Mouse (Mus musculus): ENCODE measurements around the gene Npat. TPM values are rescaled to one million over a fixed set of nuclear protein-coding genes. Genes with fewer than 3 reads are reported as not detected.

Gene Npat
- 9.4 and 11.2 TPM in 2 replicates for polyA plus RNA-seq (2012; rRNA removed)

- peak; percentile 99 to 100 for DNase-seq (ENCODE audit: extremely low spot score in 1 of 2, low spot score in 1 of 2)
Observed at GRCm38 (mm10) chr9:53536558-53537320, at the start of gene Npat, which contains the start of gene Atm. Npat (plus strand) TSS chr9:53537047. Atm (minus strand) TSS chr9:53536740.

- peak in 1 of 2 experiments; percentile 5 for DNase-seq (ENCODE audit: extremely low spot score in 1 of 2, low spot score in 1 of 2)
Observed at GRCm38 (mm10) chr9:53508053-53508452, 28.8 kb upstream of the Npat start.

GRCm38 (mm10) chr9:53514091-53514490 is 22.8 kb upstream of the Npat start:
- DNase-seq (ENCODE audit: extremely low spot score in 1 of 2, low spot score in 1 of 2) = no peak

- DNase-seq (ENCODE audit: extremely low spot score in 1 of 2, low spot score in 1 of 2) = no peak
Observed at GRCm38 (mm10) chr9:53517373-53518009, 19.4 kb upstream of the Npat start.

- DNase-seq (ENCODE audit: extremely low spot score in 1 of 2, low spot score in 1 of 2) = peak in 1 of 2 experiments; percentile 9
Observed at GRCm38 (mm10) chr9:53535416-53536320, 1.2 kb upstream of the Npat start.

- peak; percentile 2 to 8 for DNase-seq (ENCODE audit: extremely low spot score in 1 of 2, low spot score in 1 of 2)
Observed at GRCm38 (mm10) chr9:53537336-53537965, 604 bp downstream of the Npat start.

GRCm38 (mm10) chr9:53570662-53571061 is 33.8 kb downstream of the Npat start:
- DNase-seq (ENCODE audit: extremely low spot score in 1 of 2, low spot score in 1 of 2) = peak in 1 of 2 experiments; percentile 45

- no peak for DNase-seq (ENCODE audit: extremely low spot score in 1 of 2, low spot score in 1 of 2)
Observed at GRCm38 (mm10) chr9:53572516-53573307, 35.9 kb downstream of the Npat start.

- no peak for DNase-seq (ENCODE audit: extremely low spot score in 1 of 2, low spot score in 1 of 2)
Observed at GRCm38 (mm10) chr9:53575721-53576120, 38.9 kb downstream of the Npat start.

GRCm38 (mm10) chr9:53581870-53582269 is 45.0 kb downstream of the Npat start:
- DNase-seq (ENCODE audit: extremely low spot score in 1 of 2, low spot score in 1 of 2) = no peak

- DNase-seq (ENCODE audit: extremely low spot score in 1 of 2, low spot score in 1 of 2) = peak in 1 of 2 experiments; percentile 75
Observed at GRCm38 (mm10) chr9:53594764-53595163, 57.9 kb downstream of the Npat start.

GRCm38 (mm10) chr9:53596971-53597600 is 60.2 kb downstream of the Npat start:
- DNase-seq (ENCODE audit: extremely low spot score in 1 of 2, low spot score in 1 of 2) = no peak

GRCm38 (mm10) chr9:53598631-53599030 is 61.8 kb downstream of the Npat start:
- DNase-seq (ENCODE audit: extremely low spot score in 1 of 2, low spot score in 1 of 2) = no peak

- no peak for DNase-seq (ENCODE audit: extremely low spot score in 1 of 2, low spot score in 1 of 2)
Observed at GRCm38 (mm10) chr9:53601541-53601940, 64.7 kb downstream of the Npat start.

GRCm38 (mm10) chr9:53603384-53603783 is 66.5 kb downstream of the Npat start:
- DNase-seq (ENCODE audit: extremely low spot score in 1 of 2, low spot score in 1 of 2) = peak in 1 of 2 experiments; percentile 30

- DNase-seq (ENCODE audit: extremely low spot score in 1 of 2, low spot score in 1 of 2) = no peak
Observed at GRCm38 (mm10) chr9:53603849-53604248, 67.0 kb downstream of the Npat start.

- no peak for DNase-seq (ENCODE audit: extremely low spot score in 1 of 2, low spot score in 1 of 2)
Observed at GRCm38 (mm10) chr9:53604954-53605353, 68.1 kb downstream of the Npat start.

- no peak for DNase-seq (ENCODE audit: extremely low spot score in 1 of 2, low spot score in 1 of 2)
Observed at GRCm38 (mm10) chr9:53607192-53607591, 70.3 kb downstream of the Npat start.

- no peak for DNase-seq (ENCODE audit: extremely low spot score in 1 of 2, low spot score in 1 of 2)
Observed at GRCm38 (mm10) chr9:53607816-53608215, 71.0 kb downstream of the Npat start.
